Mouse (Mus musculus): ENCODE measurements at regions not wholly inside any gene's neighbourhood (a gene's known extent, or its start where the extent isn't known, plus 50 kb on each side); places are given as distances from the start of the nearest gene placed in this dataset.

DNA sequence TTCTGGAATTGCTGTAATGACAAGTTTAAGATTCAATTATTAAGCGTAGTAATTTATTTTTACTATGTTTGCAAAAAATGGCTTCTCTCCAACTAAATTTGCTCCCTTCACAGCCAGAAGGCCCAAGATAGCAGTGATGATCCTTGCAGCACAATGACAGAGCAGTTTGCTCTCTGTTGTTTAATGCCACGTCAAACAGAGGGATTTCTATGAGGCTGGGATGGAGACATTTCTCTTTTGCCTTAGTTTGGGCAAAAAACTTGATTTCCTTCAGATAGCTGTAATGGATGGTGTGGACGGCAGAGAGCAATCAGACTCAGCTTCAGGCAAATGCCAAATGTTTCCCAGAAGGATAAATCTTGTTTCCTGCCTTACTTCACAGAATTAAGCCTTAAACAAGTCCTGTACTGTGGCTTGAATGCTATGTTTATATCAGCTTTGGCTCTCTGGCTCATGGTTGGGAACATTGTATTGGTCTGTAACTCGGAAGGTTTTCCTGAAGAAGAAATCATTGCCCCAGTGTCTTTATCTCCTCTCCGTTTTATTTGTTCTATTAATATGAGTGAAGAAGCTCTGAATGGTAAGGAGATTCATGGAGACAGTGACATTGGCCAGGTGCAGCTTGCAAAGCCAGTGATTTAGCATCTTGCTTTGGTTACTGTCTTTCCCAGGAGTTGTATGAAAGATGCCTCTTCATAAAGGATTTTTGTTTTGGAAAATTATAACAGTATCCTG is 373.2 kb upstream of the Nt5c1b start:
- H3K4me2 ChIP-seq (ENCODE audit: low read depth), result peak overlapping the region; percentile 49
- no peaks in the 10 kb centered on the region for H3K27me3 ChIP-seq (ENCODE audit: control insufficient read depth, insufficient read depth, insufficient read length)
- no peaks in the 10 kb centered on the region for H3K36me3 ChIP-seq (ENCODE audit: control insufficient read depth, insufficient read depth)
- no peak overlapping the region for H3ac ChIP-seq (ENCODE audit: control insufficient read depth, insufficient read length)
- H3K79me2 ChIP-seq (ENCODE audit: control insufficient read depth, insufficient read depth), result no peaks in the 10 kb centered on the region
- no peak for TF ChIP-seq MAX (IDR thresholded peaks at IDR 0.05; ENCODE audit: low read depth)
- no peak for TF ChIP-seq POLR2A (IDR thresholded peaks at IDR 0.05; ENCODE audit: insufficient read length, low read depth)
- TF ChIP-seq REST (IDR thresholded peaks at IDR 0.05; ENCODE audit: insufficient read depth, insufficient read length), result no peak
- TF ChIP-seq MYOG (IDR thresholded peaks at IDR 0.05; ENCODE audit: control insufficient read depth in 1 of 3, insufficient read depth in 1 of 3, insufficient read length in 2 of 3, low read depth in 2 of 3), result no peak
- no peak for TF ChIP-seq CEBPB (IDR thresholded peaks at IDR 0.05; ENCODE audit: insufficient read depth, poor library complexity, severe bottlenecking)
- TF ChIP-seq E2F4 (IDR thresholded peaks at IDR 0.05; ENCODE audit: insufficient read depth), result no peak
- TF ChIP-seq USF1 (IDR thresholded peaks at IDR 0.05; ENCODE audit: low read depth), result no peak
- no peak for TF ChIP-seq TCF12 (IDR thresholded peaks at IDR 0.05; ENCODE audit: insufficient read depth, poor library complexity, severe bottlenecking)
- no peak for TF ChIP-seq TCF3 (IDR thresholded peaks at IDR 0.05; ENCODE audit: insufficient read length, low read depth)
- no peak for TF ChIP-seq SRF (IDR thresholded peaks at IDR 0.05; ENCODE audit: control insufficient read depth, insufficient read length, low read depth)
- no peak for TF ChIP-seq MYOD1 (IDR thresholded peaks at IDR 0.05; ENCODE audit: control insufficient read depth in 1 of 3, insufficient read length in 2 of 3, low read depth in 2 of 3)
- TF ChIP-seq POLR2AphosphoS2 (IDR thresholded peaks at IDR 0.05; ENCODE audit: insufficient read length, low read depth), result no peak
- no peak overlapping the region for H3K4me3 ChIP-seq

DNA sequence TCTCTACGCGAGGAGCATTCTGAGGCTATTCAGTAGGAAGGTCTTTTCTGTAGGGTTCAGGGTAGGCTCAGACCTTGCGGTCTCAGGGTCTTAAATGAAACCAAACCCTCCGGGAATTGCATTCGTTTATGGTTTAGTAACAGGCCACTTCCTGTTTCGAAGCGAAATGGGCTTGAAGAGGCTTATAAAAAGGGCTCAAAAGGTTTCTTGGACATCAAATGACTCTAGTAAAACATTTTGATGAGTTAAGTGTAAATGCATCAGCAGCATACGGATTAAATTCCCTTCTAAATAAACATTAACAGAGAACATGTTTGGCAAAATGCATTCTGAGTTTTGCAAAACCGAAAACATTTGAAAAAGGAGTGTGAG is 372.6 kb upstream of the Nt5c1b start:
- H3K79me2 ChIP-seq (ENCODE audit: control insufficient read depth, insufficient read depth), result no peaks in the 10 kb centered on the region
- H3ac ChIP-seq (ENCODE audit: control insufficient read depth, insufficient read length), result no peak overlapping the region
- TF ChIP-seq SRF (IDR thresholded peaks at IDR 0.05; ENCODE audit: control insufficient read depth, insufficient read length, low read depth) (no peak), CEBPB (IDR thresholded peaks at IDR 0.05; ENCODE audit: insufficient read depth, poor library complexity, severe bottlenecking) (no peak), MAX (IDR thresholded peaks at IDR 0.05; ENCODE audit: low read depth) (no peak), E2F4 (IDR thresholded peaks at IDR 0.05; ENCODE audit: insufficient read depth) (no peak), MYOG (IDR thresholded peaks at IDR 0.05; ENCODE audit: control insufficient read depth in 1 of 3, insufficient read depth in 1 of 3, insufficient read length in 2 of 3, low read depth in 2 of 3) (no peak)
- no peaks in the 10 kb centered on the region for H3K27me3 ChIP-seq (ENCODE audit: control insufficient read depth, insufficient read depth, insufficient read length)
- H3K4me3 ChIP-seq, result no peak overlapping the region
- no peaks in the 10 kb centered on the region for H3K36me3 ChIP-seq (ENCODE audit: control insufficient read depth, insufficient read depth)
- H3K4me2 ChIP-seq (ENCODE audit: low read depth), result peak overlapping the region; percentile 49

DNA sequence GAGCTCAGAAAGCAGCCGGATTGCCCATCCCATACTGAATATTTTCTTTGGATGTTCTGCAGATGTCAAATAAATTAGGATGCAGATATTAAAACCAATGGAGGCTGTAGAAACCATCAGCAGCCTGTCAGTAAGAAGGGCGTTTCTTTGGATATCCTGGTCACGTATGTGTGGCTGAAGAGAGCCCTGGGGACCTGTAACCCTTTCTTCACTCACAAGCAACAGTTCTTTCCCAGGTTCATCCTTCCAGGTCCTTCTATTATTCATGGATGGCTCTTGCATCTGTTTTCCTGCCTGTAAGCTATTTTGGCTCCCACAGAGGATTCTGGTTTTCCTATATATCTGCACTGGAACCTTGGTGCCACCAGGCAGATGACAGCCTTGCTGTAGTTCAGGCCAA is 372.2 kb upstream of the Nt5c1b start:
- H3K4me2 ChIP-seq (ENCODE audit: low read depth), result peak overlapping the region; percentile 49
- H3K79me2 ChIP-seq (ENCODE audit: control insufficient read depth, insufficient read depth), result no peaks in the 10 kb centered on the region

DNA sequence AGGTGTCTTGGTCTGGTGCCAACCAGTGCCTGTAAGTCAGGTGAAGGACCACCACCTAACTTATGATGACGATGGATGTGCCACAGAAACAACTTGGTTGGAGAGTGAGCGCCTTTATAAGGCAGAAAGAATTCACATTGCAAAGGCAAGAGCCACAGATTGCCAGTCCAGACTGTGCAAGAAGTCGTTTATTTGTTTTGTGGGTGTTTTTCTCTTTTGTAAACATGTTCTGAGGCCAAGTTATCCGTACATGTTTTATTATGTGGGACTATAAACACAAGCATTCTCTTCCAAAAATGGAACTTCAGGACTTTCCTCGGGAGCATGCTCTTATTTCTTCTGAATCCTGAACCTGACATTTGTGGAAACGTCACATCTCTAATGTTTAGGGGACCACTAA is 369.8 kb upstream of the Nt5c1b start:
- Histone ChIP-seq H3K36me3 (ENCODE audit: control insufficient read depth, insufficient read depth) (no peaks in the 10 kb centered on the region), H3ac (ENCODE audit: control insufficient read depth, insufficient read length) (no peak overlapping the region), H3K79me2 (ENCODE audit: control insufficient read depth, insufficient read depth) (no peaks in the 10 kb centered on the region), H3K27me3 (ENCODE audit: control insufficient read depth, insufficient read depth, insufficient read length) (no peaks in the 10 kb centered on the region), H3K4me2 (ENCODE audit: low read depth) (peak overlapping the region; percentile 0), H3K4me3 (no peak overlapping the region)
- no peak for TF ChIP-seq CEBPB (IDR thresholded peaks at IDR 0.05; ENCODE audit: insufficient read depth, poor library complexity, severe bottlenecking)
- TF ChIP-seq MYOD1 (IDR thresholded peaks at IDR 0.05; ENCODE audit: control insufficient read depth in 1 of 3, insufficient read length in 2 of 3, low read depth in 2 of 3), result no peak
- no peak for TF ChIP-seq TCF3 (IDR thresholded peaks at IDR 0.05; ENCODE audit: insufficient read length, low read depth)
- no peak for TF ChIP-seq MYOG (IDR thresholded peaks at IDR 0.05; ENCODE audit: control insufficient read depth in 1 of 3, insufficient read depth in 1 of 3, insufficient read length in 2 of 3, low read depth in 2 of 3)
- TF ChIP-seq E2F4 (IDR thresholded peaks at IDR 0.05; ENCODE audit: insufficient read depth), result no peak
- no peak for TF ChIP-seq USF1 (IDR thresholded peaks at IDR 0.05; ENCODE audit: low read depth)
- no peak for TF ChIP-seq MAX (IDR thresholded peaks at IDR 0.05; ENCODE audit: low read depth)
- TF ChIP-seq REST (IDR thresholded peaks at IDR 0.05; ENCODE audit: insufficient read depth, insufficient read length), result no peak
- no peak for TF ChIP-seq POLR2A (IDR thresholded peaks at IDR 0.05; ENCODE audit: insufficient read length, low read depth)
- TF ChIP-seq SRF (IDR thresholded peaks at IDR 0.05; ENCODE audit: control insufficient read depth, insufficient read length, low read depth), result no peak
- no peak for TF ChIP-seq POLR2AphosphoS2 (IDR thresholded peaks at IDR 0.05; ENCODE audit: insufficient read length, low read depth)
- TF ChIP-seq TCF12 (IDR thresholded peaks at IDR 0.05; ENCODE audit: insufficient read depth, poor library complexity, severe bottlenecking), result no peak

More for the DNA sequence above, 372.2 kb upstream of the Nt5c1b start:
- Histone ChIP-seq H3K27me3 (ENCODE audit: control insufficient read depth, insufficient read depth, insufficient read length) (no peaks in the 10 kb centered on the region), H3K36me3 (ENCODE audit: control insufficient read depth, insufficient read depth) (no peaks in the 10 kb centered on the region), H3K4me3 (no peak overlapping the region), H3ac (ENCODE audit: control insufficient read depth, insufficient read length) (no peak overlapping the region)
- TF ChIP-seq MYOG (IDR thresholded peaks at IDR 0.05; ENCODE audit: control insufficient read depth in 1 of 3, insufficient read depth in 1 of 3, insufficient read length in 2 of 3, low read depth in 2 of 3) (no peak), E2F4 (IDR thresholded peaks at IDR 0.05; ENCODE audit: insufficient read depth) (no peak), MYOD1 (IDR thresholded peaks at IDR 0.05; ENCODE audit: control insufficient read depth in 1 of 3, insufficient read length in 2 of 3, low read depth in 2 of 3) (no peak), TCF3 (IDR thresholded peaks at IDR 0.05; ENCODE audit: insufficient read length, low read depth) (no peak), CEBPB (IDR thresholded peaks at IDR 0.05; ENCODE audit: insufficient read depth, poor library complexity, severe bottlenecking) (no peak), POLR2AphosphoS2 (IDR thresholded peaks at IDR 0.05; ENCODE audit: insufficient read length, low read depth) (no peak), POLR2A (IDR thresholded peaks at IDR 0.05; ENCODE audit: insufficient read length, low read depth) (no peak), REST (IDR thresholded peaks at IDR 0.05; ENCODE audit: insufficient read depth, insufficient read length) (no peak), SRF (IDR thresholded peaks at IDR 0.05; ENCODE audit: control insufficient read depth, insufficient read length, low read depth) (no peak), TCF12 (IDR thresholded peaks at IDR 0.05; ENCODE audit: insufficient read depth, poor library complexity, severe bottlenecking) (no peak), USF1 (IDR thresholded peaks at IDR 0.05; ENCODE audit: low read depth) (no peak), MAX (IDR thresholded peaks at IDR 0.05; ENCODE audit: low read depth) (no peak)

Measured in myocyte (in vitro differentiated cells).